Mouse (Mus musculus) adrenal gland (tissue): ENCODE measurements at regions not wholly inside any gene's neighbourhood (a gene's known extent, or its start where the extent isn't known, plus 50 kb on each side); places are given as distances from the start of the nearest gene placed in this dataset.

Experiments
- intact Hi-C: fragments of 180-260 bp; cut with DNase I; formaldehyde crosslinking; loops from one replicate; pipeline ENCODE4 v1.15.1; 2025

DNA sequence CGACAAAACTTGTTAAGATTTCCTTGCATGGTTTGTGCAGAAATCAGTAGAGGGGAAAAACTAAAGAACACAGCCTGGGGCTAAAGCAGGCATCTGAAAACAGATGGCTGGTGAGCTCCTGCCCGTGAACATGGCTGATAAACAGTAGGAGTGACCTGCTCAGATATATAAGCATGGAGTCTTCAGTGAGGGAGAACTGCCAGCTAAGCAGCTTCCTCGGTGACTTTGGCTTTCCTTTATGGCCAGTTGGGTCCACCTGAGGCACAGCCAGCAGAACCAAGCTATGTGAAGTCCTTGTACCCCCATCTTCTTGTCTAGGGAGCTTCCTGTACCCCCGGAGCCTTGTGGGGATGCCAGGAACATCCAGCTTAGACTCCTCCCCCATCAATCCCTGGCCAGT, 139.8 kb upstream of the Gm10295 start:
- intact Hi-C loops: no loop called here

GRCm38 (mm10) chr7:71488016-71488650, 136.8 kb upstream of the Gm10295 start:
- intact Hi-C loops: no loop called here

GRCm38 (mm10) chr7:71475383-71475782, 124.1 kb upstream of the Gm10295 start:
- intact Hi-C loops: no loop called here

DNA sequence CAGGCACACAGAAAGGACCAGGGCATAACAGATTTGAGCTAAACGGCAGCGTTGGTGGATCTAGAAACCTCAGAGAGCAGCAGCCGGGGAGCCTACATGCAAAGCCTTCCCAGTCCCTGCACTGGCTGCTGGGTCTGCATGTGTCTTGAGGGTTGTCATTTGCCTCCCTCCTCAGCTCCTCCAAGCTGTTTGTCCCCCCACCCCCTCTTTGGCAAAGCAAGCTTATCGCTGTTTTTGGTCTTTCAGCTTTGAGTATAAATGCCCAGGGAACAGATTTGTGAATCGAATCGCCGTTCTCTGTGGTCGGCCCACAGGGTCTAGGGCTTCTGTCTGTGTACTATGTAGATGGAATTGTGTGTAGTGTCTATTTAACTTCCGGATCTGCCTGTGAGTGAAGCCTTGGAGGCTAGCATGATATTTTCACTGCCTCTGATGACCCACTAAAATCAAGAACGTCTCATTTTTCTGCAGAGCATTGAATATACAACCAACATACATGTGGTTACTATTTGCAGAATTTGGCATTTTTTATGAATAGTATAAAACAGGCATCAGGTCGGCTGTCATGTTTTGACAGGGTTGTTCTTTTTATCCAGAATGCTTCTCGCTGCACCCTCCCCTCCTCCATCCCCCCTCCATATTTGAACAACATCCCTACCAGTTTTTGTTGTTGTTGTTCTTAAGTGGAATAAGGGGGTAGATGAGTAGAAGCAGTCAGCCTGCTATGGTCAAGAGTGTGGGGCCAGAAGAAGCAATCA, 121.3 kb upstream of the Gm10295 start:
- intact Hi-C loops: no loop called here

DNA sequence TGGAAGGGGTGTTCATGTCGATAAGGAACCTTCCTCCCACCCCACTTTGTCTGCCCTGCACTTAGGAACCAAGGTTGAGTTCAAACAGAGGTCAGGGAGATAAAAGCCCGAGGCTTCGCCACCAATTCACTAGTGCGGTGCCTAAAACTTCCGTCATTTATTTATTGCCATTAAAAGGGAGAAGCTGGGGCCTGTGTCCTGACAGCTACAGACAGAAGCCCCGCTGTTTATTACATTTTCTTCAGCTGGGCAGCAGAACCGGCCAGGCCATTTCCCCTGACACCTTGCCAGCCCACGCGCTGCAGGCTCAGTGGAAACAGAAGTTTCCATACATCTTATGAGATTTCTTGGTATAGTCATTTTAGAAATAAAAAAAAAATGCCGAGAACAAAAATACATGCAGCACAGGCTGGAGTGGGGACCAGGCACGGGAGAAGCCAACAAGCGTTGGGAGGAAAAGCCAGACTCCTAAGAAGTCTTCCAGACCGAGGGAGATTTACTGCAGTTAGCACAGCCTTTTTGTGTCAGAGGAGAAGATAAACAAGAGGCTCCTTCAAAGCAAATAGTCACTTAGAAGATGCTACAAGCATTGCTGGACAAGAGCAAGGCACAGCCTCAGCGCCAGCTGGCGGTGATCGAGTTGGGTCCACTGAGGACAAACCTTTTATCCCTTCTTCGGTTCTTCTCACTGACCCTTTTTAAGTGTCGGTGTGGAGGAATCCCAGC, 120.5 kb upstream of the Gm10295 start:
- intact Hi-C loops: no loop called here

- intact Hi-C loops: no loop called here
These were observed 120.0 kb upstream of the Gm10295 start for GRCm38 (mm10) chr7:71471319-71471657.

DNA sequence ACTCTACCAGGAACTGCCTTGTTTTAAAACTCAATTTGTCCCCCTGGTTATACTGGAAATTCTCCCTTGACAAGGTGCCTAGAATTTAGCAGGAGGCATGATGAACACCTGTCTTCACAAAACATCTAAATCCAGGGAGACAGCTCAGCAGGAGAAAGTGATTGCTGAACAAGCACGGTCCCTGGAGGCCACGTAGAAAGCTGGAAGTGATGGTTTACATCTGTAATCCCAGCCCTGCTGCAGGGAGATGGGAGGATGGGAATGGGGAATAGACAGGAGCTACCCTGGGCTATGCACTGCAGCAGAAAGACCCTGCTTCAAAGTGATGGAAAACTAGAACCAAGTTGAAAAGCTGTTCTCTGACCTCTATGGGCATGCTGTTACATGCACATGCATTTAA, 119.1 kb upstream of the Gm10295 start:
- intact Hi-C loops: no loop called here

DNA sequence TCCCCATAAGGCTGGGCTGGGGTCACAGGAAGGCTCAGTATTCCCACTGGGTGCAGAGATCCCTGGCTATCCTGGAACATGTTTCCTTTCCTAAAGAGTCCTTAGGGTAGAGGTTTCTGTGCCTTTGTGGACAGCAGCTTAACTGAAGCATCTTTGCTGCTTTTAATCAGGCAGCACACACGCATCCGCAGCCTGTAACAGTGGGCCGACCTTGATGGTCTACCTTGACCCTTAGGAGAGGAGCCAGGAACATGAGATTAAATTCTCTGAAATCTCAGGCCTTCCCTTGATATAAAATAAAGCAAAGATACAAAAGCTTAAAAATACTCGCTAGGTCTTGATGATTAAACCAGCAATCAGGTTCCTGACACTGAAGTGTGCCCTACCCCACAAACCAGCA, 118.7 kb upstream of the Gm10295 start:
- intact Hi-C loops: no loop called here

GRCm38 (mm10) chr7:71467436-71468127, 116.3 kb upstream of the Gm10295 start:
- intact Hi-C loops: no loop called here

DNA sequence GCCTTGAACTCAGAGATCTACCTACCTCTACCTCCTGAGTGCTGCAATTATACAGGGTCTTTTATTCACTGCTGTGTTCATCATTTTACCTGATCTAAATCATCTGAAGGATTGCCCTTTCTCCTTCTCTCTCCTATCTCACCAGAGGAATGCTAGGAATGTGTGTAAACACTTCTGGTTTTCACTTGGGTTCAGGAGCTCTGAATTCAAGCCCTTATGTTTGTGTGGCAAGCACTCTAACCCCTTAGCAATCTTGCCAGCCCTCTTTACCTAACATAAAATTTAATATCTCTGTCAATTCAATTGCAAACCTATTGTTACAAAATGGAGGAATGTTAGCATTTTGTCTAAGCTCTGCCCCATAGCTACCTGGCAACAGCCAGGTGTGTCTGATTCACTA, 112.8 kb upstream of the Gm10295 start:
- intact Hi-C loops: no loop called here

DNA sequence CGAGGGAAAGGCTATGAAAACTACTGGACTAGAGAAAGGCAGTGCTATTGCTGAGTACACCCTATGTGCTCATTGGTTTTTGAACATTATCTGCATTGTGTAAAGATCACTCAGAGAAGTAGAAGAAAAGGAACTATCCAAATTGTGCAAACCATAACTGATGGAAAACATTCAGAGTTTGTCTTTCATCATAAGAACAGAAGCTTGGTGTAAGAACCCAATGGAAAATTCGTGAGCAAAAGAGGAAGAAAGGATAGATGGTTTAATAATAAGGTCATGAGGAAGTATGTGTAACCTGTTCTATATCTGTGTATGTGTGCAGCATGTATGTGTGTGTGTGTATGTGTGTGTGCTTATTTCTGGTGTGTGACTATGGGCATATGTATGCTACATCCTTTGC, 112.3 kb upstream of the Gm10295 start:
- intact Hi-C loops: no loop called here

DNA sequence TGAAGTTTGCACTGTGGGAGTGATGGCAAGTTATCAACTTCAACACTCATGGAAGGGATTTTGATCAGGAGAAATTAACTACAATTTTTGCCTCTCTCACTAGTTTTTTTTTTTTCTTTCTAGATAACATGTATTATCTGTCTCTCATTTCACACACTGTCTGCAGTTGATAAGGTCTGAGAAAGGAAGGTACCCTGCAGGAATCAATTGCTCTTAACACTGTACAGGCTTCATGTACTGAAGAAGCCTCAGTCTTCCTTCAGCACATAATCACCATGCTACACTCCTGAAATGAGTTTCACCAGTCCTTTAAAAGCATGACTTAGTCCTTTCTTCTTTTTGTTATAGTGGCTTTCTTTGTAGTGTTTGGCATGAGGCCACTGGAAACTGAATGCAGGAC, 108.5 kb upstream of the Gm10295 start:
- intact Hi-C loops: no loop called here

DNA sequence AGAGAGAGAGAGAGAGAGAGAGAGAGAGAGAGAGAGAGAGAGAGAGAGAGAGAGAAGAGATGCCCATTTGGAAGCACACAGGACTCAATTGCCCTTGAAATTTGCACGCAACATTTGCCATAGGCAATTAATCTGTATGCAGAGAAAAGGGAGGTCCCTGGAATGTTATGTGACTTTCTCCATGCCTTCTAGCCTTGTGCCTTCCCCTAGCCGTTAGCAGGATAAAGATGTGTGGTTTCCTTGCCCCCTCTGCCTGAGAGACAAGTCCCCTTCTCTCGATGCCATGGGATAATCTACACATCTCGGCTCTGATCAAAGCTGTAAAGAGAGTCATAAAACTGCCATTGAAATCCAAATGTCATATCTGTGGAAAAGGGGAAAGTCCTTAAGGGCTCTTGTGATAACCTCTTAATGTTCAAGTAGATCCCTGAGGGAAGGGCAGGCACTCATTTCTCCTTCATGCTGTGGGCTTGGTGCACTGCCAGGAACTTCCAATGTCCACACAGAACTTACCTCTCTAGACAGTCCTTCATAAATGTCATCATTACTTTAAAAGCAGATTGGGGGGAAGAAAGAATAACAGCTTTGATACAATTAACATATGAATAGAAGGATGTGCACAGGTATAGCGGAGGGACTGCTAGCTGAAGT, 106.9 kb upstream of the Gm10295 start:
- intact Hi-C loops: no loop called here

- intact Hi-C loops: no loop called here
These were observed 106.3 kb upstream of the Gm10295 start for GRCm38 (mm10) chr7:71457409-71458103.

DNA sequence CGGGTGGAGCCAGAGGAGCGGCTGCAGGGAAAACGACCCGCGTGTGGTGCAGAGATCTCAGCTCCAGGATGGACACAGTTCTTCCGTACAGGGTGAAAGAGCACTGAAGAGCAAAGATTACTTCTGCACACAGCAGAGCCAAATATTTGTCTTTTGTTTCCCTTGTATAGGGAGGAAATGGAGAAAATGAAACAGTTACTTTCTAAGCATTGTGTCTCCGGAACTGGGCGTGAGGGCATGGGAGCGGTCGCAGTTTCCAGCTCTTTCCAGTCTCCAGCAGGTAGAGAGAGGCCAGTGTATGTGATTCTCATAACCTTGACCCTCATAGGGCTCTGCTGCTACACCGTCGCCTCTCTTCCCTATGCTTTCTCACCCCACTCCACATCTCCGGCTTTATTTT, 105.1 kb upstream of the Gm10295 start:
- intact Hi-C loops: no loop called here

- intact Hi-C loops: no loop called here
These were observed 89.3 kb upstream of the Gm10295 start for GRCm38 (mm10) chr7:71440330-71441240.

DNA sequence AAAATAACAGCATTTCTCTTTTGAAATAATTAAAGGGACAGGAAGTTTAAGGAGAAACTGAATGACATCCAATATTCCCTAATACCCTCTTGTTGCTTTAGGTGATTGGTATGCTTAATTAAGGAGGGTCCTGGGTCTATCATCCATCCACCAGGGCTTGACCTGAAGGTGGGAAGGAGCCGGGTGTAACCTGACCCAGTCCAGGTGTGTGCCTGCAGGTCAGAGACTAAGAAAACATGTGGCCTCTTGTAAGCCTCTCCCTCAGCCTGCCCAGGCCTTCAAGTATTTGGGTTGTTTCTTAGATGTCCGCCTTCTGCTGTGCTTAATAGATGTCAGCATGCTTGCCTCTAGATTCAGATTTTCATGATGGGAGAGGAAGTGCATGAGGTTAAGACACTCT, 74.7 kb upstream of the Gm10295 start:
- intact Hi-C loops: no loop called here

- intact Hi-C loops: loop anchor here (10.0 kb wide), 1 partner anchor 1054 kb away; the partner anchor contains the start of gene Nr2f2
These were observed 68.0 kb upstream of the Gm10295 start for GRCm38 (mm10) chr7:71419261-71419660.

DNA sequence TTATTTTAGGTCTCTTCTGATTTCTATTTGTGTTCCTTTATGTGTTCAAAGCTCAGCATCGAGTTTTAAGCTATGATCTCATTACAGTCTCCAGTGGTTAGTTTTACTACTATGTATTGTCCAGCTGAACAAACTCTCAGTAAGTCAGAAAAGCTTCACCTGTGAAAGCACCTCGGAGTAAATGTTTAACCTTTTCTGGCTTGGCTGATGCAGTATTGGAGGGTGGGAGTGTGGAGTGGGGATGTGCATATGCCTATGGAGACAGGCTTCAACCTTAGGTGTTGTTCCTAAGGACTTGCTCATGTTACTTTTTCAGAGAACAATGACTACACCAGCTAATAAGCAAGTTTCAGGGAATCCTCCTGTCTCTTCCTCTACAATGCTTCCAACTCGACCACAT, 67.6 kb upstream of the Gm10295 start:
- intact Hi-C loops: loop anchor here (10.0 kb wide), 1 partner anchor 1054 kb away; the partner anchor contains the start of gene Nr2f2

- intact Hi-C loops: loop anchor here (5.0 to 10.0 kb wide), 2 partner anchors 1050 to 1922 kb away; partner anchors contain the start of gene Nr2f2
These were observed 63.5 kb upstream of the Gm10295 start for GRCm38 (mm10) chr7:71414756-71415155.
